Mouse (Mus musculus): ENCODE measurements around the gene Lipo1.
"Not testable (repeated sequence)": the region's sequence is repeated elsewhere in the genome, so short reads cannot be mapped to it uniquely, and the experiment has no call there.

Gene Lipo1

DNA sequence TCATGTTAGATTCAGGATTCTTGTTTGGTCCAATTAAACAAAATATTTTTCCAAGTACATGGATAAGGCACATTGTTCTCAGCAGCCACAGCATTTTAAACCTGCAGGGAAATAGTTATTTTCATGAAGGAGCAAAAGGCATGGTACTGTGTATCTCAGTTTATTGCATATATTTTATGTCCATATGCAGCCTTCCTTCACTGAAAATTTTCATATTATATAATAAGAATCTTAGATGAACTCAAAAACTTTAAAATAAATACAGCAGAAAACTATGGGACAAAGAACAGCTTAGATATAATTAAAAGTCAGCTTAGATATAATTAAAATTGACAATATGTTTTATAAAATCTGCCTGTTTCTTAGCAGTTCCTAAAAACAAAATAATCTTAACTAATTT is at the start of gene Lipo1:
Gene Lipo1 (minus strand): TSS at position 101 of the 400 bp plus-strand sequence.
- DNase-seq (ENCODE audit: low spot score) = not testable (repeated sequence)

DNA sequence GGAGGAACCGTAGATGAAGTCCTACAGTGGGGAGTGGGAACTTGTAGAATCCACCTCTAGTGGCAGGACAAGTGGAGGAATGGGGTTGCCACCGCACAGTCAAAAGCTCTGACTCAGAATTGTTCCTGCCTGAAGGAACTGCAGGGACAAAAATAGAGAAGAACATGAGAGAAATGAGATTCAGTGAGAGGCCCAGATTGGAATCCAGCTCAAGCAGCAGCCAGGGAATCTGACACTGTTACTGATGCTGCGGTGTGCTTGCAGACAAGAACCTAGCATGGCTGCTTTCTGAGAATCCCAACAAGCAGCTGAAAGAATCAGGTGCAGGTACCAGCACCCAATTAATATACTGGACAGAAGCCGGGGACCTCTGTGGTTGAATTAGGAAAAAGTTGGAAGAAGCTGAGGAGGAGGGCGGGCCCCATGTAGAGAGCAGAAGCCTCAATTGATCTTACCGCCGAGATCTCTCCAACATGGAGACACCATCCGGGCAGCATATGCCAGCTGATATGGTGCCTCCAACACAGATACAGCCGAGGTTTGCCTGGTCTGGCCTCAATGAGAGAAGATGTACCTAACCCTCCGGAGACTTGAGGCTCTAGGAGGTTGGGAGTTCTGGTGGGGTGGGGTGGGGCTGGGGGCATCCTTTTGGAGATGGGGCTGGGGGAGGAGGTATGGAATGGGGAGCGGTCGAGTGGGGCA is 532 bp downstream of the Lipo1 start:
- no peak for DNase-seq (ENCODE audit: low spot score)

DNA sequence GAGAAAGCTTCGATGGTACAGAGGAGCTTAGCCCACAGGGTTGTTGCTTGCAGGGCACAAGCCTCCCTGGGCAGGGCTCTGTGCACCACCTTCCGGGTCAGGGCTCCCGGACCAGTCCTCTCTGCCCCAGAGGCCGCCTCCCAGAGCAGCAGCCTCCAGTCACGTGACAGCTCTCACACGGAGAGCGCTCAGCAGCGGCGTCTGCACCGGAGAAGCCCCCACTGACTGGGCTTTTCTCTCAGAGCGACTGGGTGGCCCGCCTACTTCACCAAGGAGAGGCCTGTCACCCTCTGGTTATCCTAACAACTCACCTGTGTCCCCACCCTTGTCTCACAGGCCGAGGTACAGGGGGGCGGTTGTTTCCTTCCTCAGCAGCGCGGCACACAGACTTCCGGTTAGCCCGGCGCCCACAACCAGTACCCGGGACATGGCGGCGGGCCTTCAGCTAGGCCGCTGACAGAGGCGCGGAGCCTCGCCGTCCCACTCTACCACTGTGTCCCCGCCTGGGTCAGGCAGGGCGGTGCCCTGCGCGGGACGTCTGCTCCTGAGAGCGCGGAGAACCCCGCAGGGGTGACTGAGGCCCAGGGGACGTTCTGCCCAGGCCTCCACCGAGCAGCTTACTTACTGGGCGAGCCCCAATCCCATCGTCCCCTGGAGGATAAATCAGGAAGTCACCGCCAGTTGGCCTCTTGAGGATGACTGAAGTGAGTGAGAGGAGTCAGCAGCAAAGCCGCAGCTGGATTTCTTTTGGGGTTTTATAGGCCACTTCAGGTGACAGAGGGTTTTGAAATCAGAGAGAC is 25.8 kb downstream of the Lipo1 start, which contains the start of gene Lipo3:
Gene Lipo3 (minus strand): TSS at position 665 of the 800 bp plus-strand sequence.
- DNase-seq (ENCODE audit: low spot score) = not testable (repeated sequence)

- not testable (repeated sequence) for DNase-seq (ENCODE audit: low spot score)
Observed at GRCm38 (mm10) chr19:33751259-33751658, 36.0 kb downstream of the Lipo1 start, which contains the start of gene Lipo2. Gene Lipo2, minus strand, starts transcription at chr19:33751359.
